Comparison of ENCODE assay signal across 8 mouse cellular contexts in genomic region chrX:71425746-71426519, GRCm38 (mm10).
DNase-seq lines count a peak whose midpoint lies in the region; ATAC-seq and TF ChIP-seq lines count a peak whose summit lies in the region.

No protein-coding gene starts in this region.

- peaks cover 10% of the 10 kb centered on the region for H3K36me3 ChIP-seq in heart, embryonic 12.5 days
- H3K36me3 ChIP-seq in midbrain, embryonic 13.5 days: peaks cover 2% of the 10 kb centered on the region; the same call in 1 of the 2 replicates
- no peaks in the 10 kb centered on the region for H3K36me3 ChIP-seq in spleen, adult 2 months (ENCODE audit: control insufficient read depth, insufficient read depth, low read length)

- TF ChIP-seq POLR2A in cortical plate, adult 2 months (IDR thresholded peaks at IDR 0.05; ENCODE audit: extremely low read depth, insufficient read depth, low read length): no peak
- TF ChIP-seq POLR2A in spleen, adult 2 months (IDR thresholded peaks at IDR 0.05; ENCODE audit: low read depth, low read length): no peak

- TF ChIP-seq CTCF in cortical plate, adult 2 months (IDR thresholded peaks at IDR 0.05; ENCODE audit: extremely low read depth, insufficient read depth, low read length): peak; percentile 82
- peak; percentile 69; the same call in 1 of the 2 replicates for TF ChIP-seq CTCF in spleen, adult 2 months (IDR thresholded peaks at IDR 0.05; ENCODE audit: extremely low read depth, insufficient read depth, insufficient read length, insufficient replicate concordance)

- ATAC-seq in heart, embryonic 12.5 days (ENCODE audit: insufficient number of reproducible peaks, low FRiP score): no peak
- ATAC-seq in midbrain, embryonic 13.5 days: peak; percentile 87

- WGBS in heart, embryonic 12.5 days: 48% methylated on average over 9 of the region's 9 CpGs
- 37% methylated on average over 9 of the region's 9 CpGs for WGBS in midbrain, embryonic 13.5 days
- 55% methylated on average over 9 of the region's 9 CpGs for WGBS in spleen, adult 2 months

- no peak overlapping the region for H3K27ac ChIP-seq in heart, embryonic 12.5 days (ENCODE audit: poor library complexity, severe bottlenecking)
- no peak overlapping the region for H3K27ac ChIP-seq in cortical plate, adult 2 months (ENCODE audit: insufficient read depth, low read length)
- peak overlapping the region; percentile 60 for H3K27ac ChIP-seq in midbrain, embryonic 13.5 days
- no peak overlapping the region for H3K27ac ChIP-seq in spleen, adult 2 months (ENCODE audit: insufficient read depth, low read length)

- intact Hi-C loops in gastrocnemius, postnatal 14 days (cut with DNase I; ENCODE audit: low total_unique reads): loop anchor here (5.0 kb wide), 1 partner anchor 176 kb away; no protein-coding TSS in a partner anchor
- intact Hi-C loops in left cerebral cortex, postnatal 36 days (cut with DNase I): loop anchor here (1.0 to 5.0 kb wide), 3 partner anchors 131 to 197 kb away; partner anchors contain the start of gene Hmgb3

- no peaks in the 10 kb centered on the region for H3K9me3 ChIP-seq in heart, embryonic 12.5 days (replicated peaks)
- H3K9me3 ChIP-seq in midbrain, embryonic 13.5 days: no peaks in the 10 kb centered on the region

- no peak overlapping the region for H3K9ac ChIP-seq in heart, embryonic 12.5 days
- H3K9ac ChIP-seq in midbrain, embryonic 13.5 days (replicated peaks): no peak overlapping the region

- no peaks in the 10 kb centered on the region for H3K4me1 ChIP-seq in heart, embryonic 12.5 days (replicated peaks)
- no peaks in the 10 kb centered on the region for H3K4me1 ChIP-seq in cortical plate, adult 2 months (ENCODE audit: control insufficient read depth, insufficient read depth, low read length)
- H3K4me1 ChIP-seq in midbrain, embryonic 13.5 days (replicated peaks): peaks cover 5% of the 10 kb centered on the region; the same call in 1 of the 2 replicates
- H3K4me1 ChIP-seq in spleen, adult 2 months (ENCODE audit: control insufficient read depth, insufficient read depth, insufficient read length): no peaks in the 10 kb centered on the region

- 0 out of 2 replicates have a peak, but pooled peaks cover 8% of the 10 kb centered on the region for H3K27me3 ChIP-seq in heart, embryonic 12.5 days (replicated peaks)
- H3K27me3 ChIP-seq in midbrain, embryonic 13.5 days: 0 out of 2 replicates have a peak, but pooled peaks cover 4% of the 10 kb centered on the region
- no peaks in the 10 kb centered on the region for H3K27me3 ChIP-seq in spleen, adult 2 months (ENCODE audit: control insufficient read depth, insufficient read depth, low read length)

- no peak overlapping the region for H3K4me2 ChIP-seq in heart, embryonic 12.5 days
- no peak overlapping the region for H3K4me2 ChIP-seq in midbrain, embryonic 13.5 days (replicated peaks)

- DNase-seq in heart, adult 11 months: peak; percentile 89
- DNase-seq in gastrocnemius, postnatal 14 days: peak; percentile 72
- DNase-seq in kidney, adult 11 months: peak; percentile 65
- DNase-seq in left cerebral cortex, postnatal 36 days (ENCODE audit: low spot score in 2 of 2): peak; percentile 66 to 71
- peak; percentile 9 to 54 for DNase-seq in spleen, adult 2 months (ENCODE audit: low read depth in 1 of 2, low spot score in 2 of 2)

- H3K4me3 ChIP-seq in heart, embryonic 12.5 days: no peak overlapping the region
- no peak overlapping the region for H3K4me3 ChIP-seq in cortical plate, adult 2 months (ENCODE audit: insufficient read depth, low read length)
- H3K4me3 ChIP-seq in midbrain, embryonic 13.5 days (replicated peaks): no peak overlapping the region
- no peak overlapping the region for H3K4me3 ChIP-seq in spleen, adult 2 months (ENCODE audit: extremely low read depth, insufficient read depth, insufficient read length)

Comparison
In these comparisons a context has a peak if more than half of its experiments do, and no peak if none do; other contexts are left out.
1. DNase-seq: peak in every context shown above with its lines; median percentile 89 in heart, adult 11 months; 72 in gastrocnemius, postnatal 14 days; 68 in left cerebral cortex, postnatal 36 days; 65 in kidney, adult 11 months; 32 in spleen, adult 2 months.